Mouse (Mus musculus) central nervous system, embryonic 14 days (tissue): ENCODE measurements around the gene Creld1. TPM values are rescaled to one million over a fixed set of nuclear protein-coding genes. Genes with fewer than 3 reads are reported as not detected.

Source experiments
- polyA plus RNA-seq: library from polyadenylated mRNA; depleted of rRNA; stranded (reverse); fragments of >200 nt; gene quantifications from 2 replicates; pipeline ENCODE4 v1.2.3, GENCODE M21; 2012; rRNA removed

Gene Creld1
- 38.9 and 41.5 TPM in 2 replicates for polyA plus RNA-seq

DNA sequence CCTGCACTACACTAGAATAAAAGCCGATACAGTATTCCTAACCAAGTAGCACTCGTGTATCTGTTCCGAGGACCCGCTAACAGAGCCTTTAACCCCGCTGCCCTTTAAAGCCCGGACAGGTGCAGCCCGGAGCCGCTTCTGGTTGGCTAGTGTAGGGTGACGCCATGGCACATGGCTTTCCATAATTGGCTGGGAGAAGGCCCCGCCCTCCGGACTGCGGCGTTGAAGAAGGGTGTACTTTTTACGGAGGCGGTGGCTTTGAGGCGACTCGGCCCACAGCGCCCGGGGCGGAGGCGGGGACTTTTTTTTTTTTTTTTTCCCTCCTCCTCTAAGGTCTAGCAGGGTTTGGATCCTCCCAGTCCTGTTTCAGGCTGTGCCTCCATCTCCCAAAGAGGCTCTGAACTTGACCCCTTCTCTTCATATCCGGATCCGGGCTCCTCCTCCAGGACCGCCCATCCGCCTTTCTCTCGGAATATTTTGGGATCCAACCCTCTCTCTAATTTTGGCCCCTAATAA lies at the start of gene Creld1:
Creld1 (plus strand) TSS at position 198 of the 516 bp plus-strand sequence.

DNA sequence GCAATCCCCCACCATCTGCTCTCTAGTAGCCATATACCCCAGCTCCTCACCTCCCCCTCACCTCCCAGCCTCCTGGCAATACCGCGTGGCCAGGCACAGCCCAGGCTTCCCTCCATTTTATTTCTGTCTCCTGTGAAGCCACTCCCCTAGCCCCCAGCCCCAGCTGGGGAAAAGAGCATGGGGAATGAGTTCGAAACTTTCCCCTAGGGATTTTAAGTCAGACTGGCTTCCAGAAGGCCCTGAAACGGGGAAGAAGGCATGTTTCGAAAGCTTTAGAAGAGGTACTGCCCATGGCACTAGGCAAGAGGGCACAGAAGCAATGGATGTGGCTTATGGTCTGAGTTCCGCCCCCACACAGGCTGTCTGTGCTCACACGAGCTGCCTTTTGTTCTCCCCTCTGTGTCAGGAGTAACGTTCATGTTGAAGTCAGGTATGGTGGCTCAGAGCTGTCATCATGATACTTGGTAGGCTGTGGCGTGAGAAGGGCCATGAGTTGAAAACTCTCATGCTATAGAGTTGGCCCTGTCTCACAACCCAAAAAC lies 47.4 kb upstream of the Creld1 start, which contains the start of gene Cidec:
Cidec (minus strand) TSS at position 97 of the 542 bp plus-strand sequence.

DNA sequence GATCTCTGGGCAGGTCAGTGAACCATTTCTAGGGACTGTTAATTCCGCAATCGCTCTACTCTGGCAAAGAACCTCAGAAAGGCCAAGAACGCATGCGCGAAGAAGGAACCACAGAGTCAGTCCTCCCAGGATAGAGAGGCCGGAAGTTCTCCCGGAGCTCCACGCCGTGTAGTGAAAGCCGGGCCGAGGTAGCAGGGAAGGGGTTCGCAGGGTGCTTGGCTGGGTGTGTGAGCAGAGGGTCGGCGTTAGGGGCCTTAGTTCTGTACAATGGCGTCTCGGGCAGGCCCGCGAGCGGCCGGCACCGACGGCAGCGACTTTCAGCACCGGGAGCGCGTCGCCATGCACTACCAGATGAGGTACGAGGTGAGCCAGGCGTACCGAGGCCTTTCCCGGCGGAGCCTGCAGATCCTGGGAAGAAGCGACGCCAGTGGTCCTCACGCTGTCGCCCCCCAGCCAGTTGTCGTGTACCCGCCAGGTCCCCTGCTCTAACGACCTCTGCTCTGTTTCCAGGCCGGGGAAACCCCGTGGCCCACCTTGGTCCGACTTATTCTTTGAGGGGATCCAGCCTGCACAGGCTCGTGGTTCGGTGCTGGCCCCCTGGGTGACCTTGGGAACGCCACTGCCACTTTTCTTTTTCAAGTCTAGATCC lies 40.5 kb upstream of the Creld1 start, which contains the start of gene Jagn1:
Jagn1 (plus strand) TSS at position 128 of the 649 bp plus-strand sequence.

DNA sequence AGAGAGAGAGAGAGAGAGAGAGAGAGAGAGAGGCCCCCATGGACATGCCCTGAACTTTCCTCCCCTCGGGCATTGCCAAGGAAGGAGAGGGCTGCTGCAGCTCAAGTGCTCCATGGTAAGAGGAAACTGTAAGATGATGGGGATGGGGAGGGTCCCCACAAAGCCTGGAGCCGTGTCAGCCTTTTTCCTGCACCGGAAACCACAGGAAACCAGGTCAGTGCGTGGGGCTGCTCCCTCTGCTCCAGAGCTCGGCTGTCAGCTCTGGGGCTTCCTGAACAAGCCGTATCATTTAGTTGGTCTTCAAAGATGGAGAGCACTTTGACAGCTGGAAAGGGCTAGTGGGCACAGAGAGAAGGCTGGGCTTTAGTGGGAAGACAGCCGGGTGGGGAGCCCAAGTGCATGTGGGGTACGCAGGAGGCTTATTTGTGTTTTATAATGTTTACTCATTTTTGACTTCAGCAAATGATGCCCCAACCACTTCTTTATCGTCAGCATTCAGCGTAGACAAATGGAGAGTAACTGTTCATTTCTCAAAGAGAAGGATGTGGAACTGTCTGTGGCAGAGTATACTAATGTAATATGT lies 25.1 kb upstream of the Creld1 start, which contains the start of gene Il17re:
Il17re (plus strand) TSS at position 533 of the 583 bp plus-strand sequence.

DNA sequence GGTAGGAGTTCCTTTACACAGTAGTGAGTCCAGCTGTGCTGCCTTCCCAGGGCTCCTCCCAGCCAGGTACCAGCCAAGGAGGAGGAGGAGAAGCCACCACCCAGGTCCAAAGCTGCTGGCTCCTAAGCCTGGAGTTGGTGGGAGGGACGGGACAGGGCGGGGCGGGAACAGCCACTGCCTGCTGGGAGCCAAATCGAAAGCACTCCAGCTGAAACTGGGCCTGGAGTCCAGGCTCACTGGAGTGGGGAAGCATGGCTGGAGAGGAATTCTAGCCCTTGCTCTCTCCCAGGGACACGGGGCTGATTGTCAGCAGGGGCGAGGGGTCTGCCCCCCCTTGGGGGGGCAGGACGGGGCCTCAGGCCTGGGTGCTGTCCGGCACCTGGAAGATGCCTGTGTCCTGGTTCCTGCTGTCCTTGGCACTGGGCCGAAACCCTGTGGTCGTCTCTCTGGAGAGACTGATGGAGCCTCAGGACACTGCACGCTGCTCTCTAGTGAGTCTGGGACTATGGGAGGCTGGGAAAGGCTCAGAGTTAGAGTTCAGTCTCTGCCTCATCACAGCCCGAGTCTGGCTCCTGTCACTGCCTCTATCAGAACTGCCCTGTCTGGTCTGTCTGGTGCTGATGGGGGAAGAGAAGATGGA lies 11.7 kb upstream of the Creld1 start, which contains the start of gene Il17rc:
Il17rc (plus strand) TSS at position 131 of the 640 bp plus-strand sequence.

DNA sequence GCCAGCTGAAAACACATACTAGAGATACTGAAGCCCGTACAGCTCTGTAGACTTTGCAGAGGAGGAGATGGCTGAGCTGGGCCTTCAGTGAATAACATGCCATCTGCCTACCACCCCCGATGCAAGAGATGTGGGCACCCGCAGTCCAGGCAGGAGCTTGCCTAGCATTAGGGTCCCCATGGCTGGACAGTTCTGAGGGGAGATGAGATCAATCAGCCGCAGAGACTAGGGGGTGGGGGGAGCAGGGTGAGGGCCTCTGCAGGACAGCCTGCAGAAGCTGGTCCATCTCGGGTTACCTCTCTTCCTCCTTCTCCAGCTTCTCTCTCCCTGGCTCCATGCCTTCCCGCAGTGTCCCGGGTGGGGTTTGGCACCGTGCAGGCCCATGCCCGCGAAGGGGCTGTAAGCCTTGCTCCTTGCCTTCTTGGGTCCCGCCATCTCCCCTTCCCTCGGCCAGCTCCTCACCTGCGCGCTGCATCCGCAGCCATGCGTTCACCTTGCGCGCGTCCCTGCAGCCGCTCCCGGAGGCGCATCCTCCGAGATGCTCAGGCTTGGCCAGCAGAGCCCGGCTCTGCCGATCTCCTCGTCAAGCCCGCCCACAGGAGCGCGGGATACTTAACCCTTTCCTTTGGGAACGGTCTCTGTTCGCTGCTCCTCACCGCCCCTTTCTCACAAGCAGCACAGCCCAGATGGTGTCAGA lies 18.4 kb downstream of the Creld1 start, which contains the start of gene Prrt3:
Prrt3 (minus strand) TSS at position 544 of the 697 bp plus-strand sequence.

DNA sequence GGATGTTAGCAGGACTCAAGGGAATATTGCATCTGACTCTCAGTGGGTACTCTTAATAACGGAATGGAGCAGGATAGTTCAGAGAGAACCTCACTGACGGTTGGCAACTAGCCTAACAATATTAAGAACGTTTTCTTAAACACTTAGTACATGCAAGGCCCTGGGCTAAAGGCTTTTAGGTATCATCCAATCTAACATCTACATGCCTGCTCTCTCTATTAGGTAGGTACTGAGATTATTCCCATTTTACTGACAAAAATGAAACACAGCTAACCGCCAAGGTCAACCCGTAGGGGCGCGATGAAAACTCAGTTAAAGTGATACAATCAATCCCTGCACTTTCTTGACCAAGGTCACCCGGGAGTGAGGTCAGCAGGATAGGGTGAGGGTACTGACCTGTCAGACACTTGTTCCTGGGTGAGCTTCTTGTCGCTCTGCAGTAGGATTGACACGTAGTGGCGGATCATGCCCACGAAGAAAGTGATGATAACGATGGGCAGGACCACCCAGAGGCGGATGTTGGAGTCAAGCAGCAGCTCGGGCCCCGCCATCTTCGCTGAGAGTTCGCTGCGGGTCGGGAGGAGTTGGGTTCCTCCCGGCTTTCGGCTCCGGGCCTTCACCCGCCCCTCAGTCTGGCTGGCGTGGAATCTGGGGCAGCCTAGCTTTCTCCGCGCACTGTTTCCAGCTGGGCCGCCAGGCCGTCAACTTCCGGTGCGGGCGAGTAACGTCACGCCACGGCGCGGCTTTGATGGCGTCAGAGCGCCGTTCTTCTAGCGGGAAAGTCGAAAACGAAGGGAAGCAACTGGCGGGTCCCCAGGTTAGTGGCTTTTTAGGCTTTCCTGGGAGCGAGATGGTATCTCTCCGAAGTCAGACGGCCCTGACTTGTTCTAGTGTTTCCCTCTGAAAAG lies 48.1 kb downstream of the Creld1 start, which contains the start of the genes Emc3 and Fancd2:
Emc3 (minus strand) TSS at position 721 of the 908 bp plus-strand sequence.
Fancd2 (plus strand) TSS at position 751 of the 908 bp plus-strand sequence.

Other genes with a start within 250 kb of the Creld1 start
- gene Mtmr14, start 245.5 kb upstream of the Creld1 start, polyA plus RNA-seq: 36.5 and 39.7 TPM in 2 replicates
- 1.7 and 2.3 TPM in 2 replicates for gene Cpne9, start 201.0 kb upstream of the Creld1 start, polyA plus RNA-seq
- gene Brpf1, start 176.2 kb upstream of the Creld1 start, polyA plus RNA-seq: 38.1 and 40.8 TPM in 2 replicates
- gene Ogg1, start 156.3 kb upstream of the Creld1 start, polyA plus RNA-seq: 20.0 and 20.4 TPM in 2 replicates
- 61.3 and 74.0 TPM in 2 replicates for gene Camk1, start 139.3 kb upstream of the Creld1 start, polyA plus RNA-seq
- 60.1 and 63.2 TPM in 2 replicates for gene Tada3, start 105.4 kb upstream of the Creld1 start, polyA plus RNA-seq
- 101 and 116 TPM in 2 replicates for gene Arpc4, start 105.2 kb upstream of the Creld1 start, polyA plus RNA-seq
- 25.0 and 29.2 TPM in 2 replicates for gene Ttll3, start 94.0 kb upstream of the Creld1 start, polyA plus RNA-seq
- gene Rpusd3, start 64.0 kb upstream of the Creld1 start, polyA plus RNA-seq: 33.6 and 35.6 TPM in 2 replicates
- gene Cidec, start 47.5 kb upstream of the Creld1 start, polyA plus RNA-seq: 0.04 and 0.06 TPM in 2 replicates
- gene Jagn1, start 40.7 kb upstream of the Creld1 start, polyA plus RNA-seq: 59.4 and 62.8 TPM in 2 replicates
- 0.07 and 1.1 TPM in 2 replicates for gene Il17re, start 24.8 kb upstream of the Creld1 start, polyA plus RNA-seq
- gene Il17rc, start 11.9 kb upstream of the Creld1 start, polyA plus RNA-seq: 3.1 and 5.9 TPM in 2 replicates
- 5.6 and 6.7 TPM in 2 replicates for gene Prrt3, start 18.6 kb downstream of the Creld1 start, polyA plus RNA-seq
- gene Emc3, start 48.4 kb downstream of the Creld1 start, polyA plus RNA-seq: 56.0 and 56.9 TPM in 2 replicates
- gene Fancd2, start 48.4 kb downstream of the Creld1 start, polyA plus RNA-seq: 7.6 and 10.1 TPM in 2 replicates
- 0.05 TPM in 1 of 2 replicates, not detected in the other for gene Fancd2os, start 117.4 kb downstream of the Creld1 start, polyA plus RNA-seq
- gene Brk1, start 121.5 kb downstream of the Creld1 start, polyA plus RNA-seq: 234 and 239 TPM in 2 replicates
- 64.1 and 72.3 TPM in 2 replicates for gene Vhl, start 140.7 kb downstream of the Creld1 start, polyA plus RNA-seq
- 3.2 and 5.4 TPM in 2 replicates for gene Irak2, start 155.2 kb downstream of the Creld1 start, polyA plus RNA-seq
- gene Tatdn2, start 213.8 kb downstream of the Creld1 start, polyA plus RNA-seq: 28.4 and 28.5 TPM in 2 replicates
- gene Ghrl, start 236.6 kb downstream of the Creld1 start, polyA plus RNA-seq: 0.29 and 0.66 TPM in 2 replicates